Mouse (Mus musculus): ENCODE measurements around the gene AC109138.7.

DNA sequence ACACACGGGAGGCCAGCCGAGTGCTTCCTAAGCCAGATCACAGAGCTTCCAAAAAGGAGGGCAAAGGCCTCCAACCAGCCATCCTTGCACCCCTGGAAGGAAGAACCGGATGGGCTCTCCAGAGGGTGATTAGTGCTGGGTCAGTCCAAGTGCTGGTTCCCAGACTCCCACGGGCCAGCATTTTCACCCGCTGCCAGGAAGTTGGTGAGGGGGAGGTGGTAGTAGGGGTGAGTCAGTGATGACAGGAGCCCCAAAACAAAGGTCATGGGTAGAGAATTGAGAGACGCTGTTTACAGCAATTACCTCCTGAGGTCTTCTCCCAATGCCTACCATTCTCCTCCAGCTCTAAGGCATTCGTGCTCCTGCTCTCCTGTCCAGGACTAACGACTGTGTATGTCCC is 16.3 kb downstream of the AC109138.7 start:
- TF ChIP-seq CTCF (IDR thresholded peaks at IDR 0.05; ENCODE audit: borderline replicate concordance, insufficient read depth, low read length) (no peak), POLR2A (IDR thresholded peaks at IDR 0.05; ENCODE audit: low read depth, low read length) (no peak)
